In genomic region chr3:82333128-82333969, GRCm38 (mm10) we compare ENCODE assay signal across 8 mouse cellular contexts. TPM values are rescaled to one million over a fixed set of nuclear protein-coding genes. Genes with fewer than 3 reads are reported as not detected.
A peak's percentile ranks its signal among the peaks of the same experiment; 100 is the strongest.
DNase-seq lines count a peak whose midpoint lies in the region; ATAC-seq and TF ChIP-seq lines count a peak whose summit lies in the region.

No protein-coding gene starts in this region.

- H3K9me3 ChIP-seq in hindbrain, embryonic 11.5 days (ENCODE audit: control insufficient read depth, low read length): no peaks in the 10 kb centered on the region

- TF ChIP-seq POLR2A in brain, embryonic 14.5 days (IDR thresholded peaks at IDR 0.05; ENCODE audit: borderline replicate concordance, extremely low read depth, insufficient read depth, insufficient read length, poor library complexity, severe bottlenecking): no peak
- TF ChIP-seq POLR2A in embryonic fibroblast, embryonic 13.5 days (IDR thresholded peaks at IDR 0.05; ENCODE audit: low read depth, low read length): no peak

- H3K36me3 ChIP-seq in hindbrain, embryonic 11.5 days (ENCODE audit: control insufficient read depth, insufficient read depth, low read length): no peaks in the 10 kb centered on the region

- H3K4me1 ChIP-seq in embryonic fibroblast, embryonic 13.5 days (ENCODE audit: control insufficient read depth, insufficient read depth, low read length): no peaks in the 10 kb centered on the region
- no peaks in the 10 kb centered on the region for H3K4me1 ChIP-seq in hindbrain, embryonic 11.5 days (replicated peaks; ENCODE audit: control insufficient read depth, insufficient read depth, low read length)

- no peak overlapping the region for H3K27ac ChIP-seq in embryonic fibroblast, embryonic 13.5 days (ENCODE audit: insufficient read depth, low read length)
- no peak overlapping the region for H3K27ac ChIP-seq in hindbrain, embryonic 11.5 days (ENCODE audit: low read depth, low read length)

- peak; percentile 81 for ATAC-seq in hindbrain, embryonic 11.5 days (ENCODE audit: low FRiP score)

- 10% methylated on average over 16 of the region's 16 CpGs for WGBS in hindbrain, embryonic 11.5 days

- peak; percentile 58 to 73 for DNase-seq in left cerebral cortex, adult 18-20 months (ENCODE audit: low spot score in 2 of 2)
- no peak for DNase-seq in left cerebral cortex, adult 11 months (ENCODE audit: low spot score)
- peak; percentile 89 for DNase-seq in brain, embryonic 14.5 days (ENCODE audit: low read depth)
- peak; percentile 88 for DNase-seq in hindbrain, embryonic 11.5 days (ENCODE audit: low spot score)
- peak; percentile 43 to 77 for DNase-seq in layer of hippocampus, postnatal 14 days (ENCODE audit: low spot score in 2 of 2)
- DNase-seq in lung, postnatal 36 days: peak; percentile 66
- peak; percentile 56 for DNase-seq in right cerebral cortex, postnatal 14 days

- H3K27me3 ChIP-seq in hindbrain, embryonic 11.5 days (ENCODE audit: control insufficient read depth, insufficient read depth, low read length): no peaks in the 10 kb centered on the region

- H3K4me3 ChIP-seq in embryonic fibroblast, embryonic 13.5 days (ENCODE audit: insufficient read depth, low read length): no peak overlapping the region
- peak overlapping the region; percentile 20; the same call in 1 of the 2 replicates for H3K4me3 ChIP-seq in hindbrain, embryonic 11.5 days (ENCODE audit: low read depth, low read length)

- peak; percentile 97 for TF ChIP-seq CTCF in brain, embryonic 14.5 days (IDR thresholded peaks at IDR 0.05; ENCODE audit: borderline replicate concordance, extremely low read depth, insufficient read depth, insufficient read length)
- TF ChIP-seq CTCF in embryonic fibroblast, embryonic 13.5 days (IDR thresholded peaks at IDR 0.05; ENCODE audit: borderline replicate concordance, insufficient read depth, low read length): peak; percentile 87

- peak overlapping the region; percentile 37 for H3K4me2 ChIP-seq in hindbrain, embryonic 11.5 days (replicated peaks; ENCODE audit: low read depth, low read length)

- H3K9ac ChIP-seq in hindbrain, embryonic 11.5 days (ENCODE audit: low read depth, low read length): peak overlapping the region; percentile 15; the same call in 1 of the 2 replicates

RNA-seq across cellular contexts. Expression of gene Map9, which starts 24.5 kb away (rescaled TPM):
- total RNA-seq in left cerebral cortex, adult 18-20 months (2021): 10 to 100 TPM; 88.9 to 95.6 TPM
- polyA plus RNA-seq in brain, embryonic 14.5 days (2012; rRNA removed): 22.3 and 32.5 TPM in 2 replicates
- 8.6 and 10.4 TPM in 2 replicates for polyA plus RNA-seq in embryonic fibroblast, embryonic 13.5 days (2011; ENCODE audit: insufficient read length, low read depth, missing spikeins)
- polyA plus RNA-seq in hindbrain, embryonic 11.5 days (2014; fragmentation: Nextera tagmentation; extraction: Ambion mirVana): 12.3 and 13.6 TPM in 2 replicates
- 10 to 100 TPM; 90.2 to 94.9 TPM for total RNA-seq in layer of hippocampus, postnatal 14 days (2021)
